Mouse (Mus musculus) heart, adult 2 months (tissue): ENCODE measurements around the gene Lsm4. TPM values are rescaled to one million over a fixed set of nuclear protein-coding genes. Genes with fewer than 3 reads are reported as not detected.

ENCODE experiments used
- DNase-seq, 2 experiments: peaks; one replicate each; pipeline ENCODE4 v3.0.0; 2021
- H3K27ac ChIP-seq: fragments of 200-600 bp; 2 replicates; pipeline ENCODE4 v1.8.1; 2022
- H3K27me3 ChIP-seq: fragments of 200-500 bp; 2 replicates; pipeline ENCODE4 v1.6.1; 2012; ENCODE audit warnings: mild to moderate bottlenecking, low read length, inconsistent platforms, mixed read lengths; ENCODE audit not compliant: control insufficient read depth, insufficient read depth
- H3K36me3 ChIP-seq: fragments of 200-500 bp; 2 replicates; pipeline ENCODE4 v1.6.1; 2012; ENCODE audit warnings: low read length, inconsistent platforms; ENCODE audit not compliant: control insufficient read depth, insufficient read depth
- H3K4me1 ChIP-seq: fragments of 200-500 bp; 2 replicates; pipeline ENCODE4 v1.6.1; 2011; ENCODE audit warnings: low read length; ENCODE audit not compliant: control insufficient read depth, insufficient read depth
- H3K4me3 ChIP-seq: fragments of 200-600 bp; 2 replicates; pipeline ENCODE4 v1.8.1; 2022
- H3K79me2 ChIP-seq: fragments of 200-500 bp; replicated peaks from 2 replicates; pipeline ENCODE4 v1.6.1; 2012; ENCODE audit warnings: mild to moderate bottlenecking, inconsistent platforms, low read length, moderate library complexity, mixed read lengths; ENCODE audit not compliant: control insufficient read depth, insufficient read depth
- H3K9ac ChIP-seq: fragments of 200-500 bp; 2 replicates; pipeline ENCODE4 v1.6.1; 2012; ENCODE audit warnings: low read depth, mild to moderate bottlenecking, control low read depth, inconsistent platforms, low read length, mixed read lengths
- CTCF ChIP-seq: fragments of 200-600 bp; IDR thresholded peaks from 2 replicates; pipeline ENCODE4 v1.8.1; 2022; ENCODE audit warnings: antibody characterized with exemption, mild to moderate bottlenecking, moderate library complexity
- EP300 ChIP-seq: fragments of 200-500 bp; IDR thresholded peaks from 2 replicates; pipeline ENCODE4 v1.6.1; 2011; ENCODE audit warnings: low read depth, low read length, control low read depth; ENCODE audit not compliant: insufficient read depth
- POLR2A ChIP-seq: fragments of 200-500 bp; IDR thresholded peaks from 2 replicates; pipeline ENCODE4 v1.6.1; 2011; ENCODE audit warnings: mild to moderate bottlenecking, low read depth, low read length, control low read depth; ENCODE audit not compliant: insufficient read depth
- WGBS: fragments of 180-500 bp; shearing (Covaris S2); methylation state at CpG from one replicate; pipeline ENCODE4 v1.1.7; 2018; 5-methylcytosine and 5-hydroxymethylcytosine counted together
- intact Hi-C: fragments of 180-260 bp; cut with DNase I; formaldehyde crosslinking; loops from one replicate; pipeline ENCODE4 v1.15.1; 2025
- polyA plus RNA-seq: library from polyadenylated mRNA; depleted of rRNA; stranded (reverse); fragments of >200 nt; gene quantifications from 2 replicates; pipeline ENCODE4 v1.2.3, GENCODE M21; 2012
- total RNA-seq, 2 experiments: library from RNA; stranded (reverse); gene quantifications; 2 replicates each; pipeline ENCODE4 v1.2.3; 2021

The Lsm4 gene
- total and polyA plus RNA-seq, 3 experiments = 56.9 to 68.3 (median 64.2) TPM

DNA sequence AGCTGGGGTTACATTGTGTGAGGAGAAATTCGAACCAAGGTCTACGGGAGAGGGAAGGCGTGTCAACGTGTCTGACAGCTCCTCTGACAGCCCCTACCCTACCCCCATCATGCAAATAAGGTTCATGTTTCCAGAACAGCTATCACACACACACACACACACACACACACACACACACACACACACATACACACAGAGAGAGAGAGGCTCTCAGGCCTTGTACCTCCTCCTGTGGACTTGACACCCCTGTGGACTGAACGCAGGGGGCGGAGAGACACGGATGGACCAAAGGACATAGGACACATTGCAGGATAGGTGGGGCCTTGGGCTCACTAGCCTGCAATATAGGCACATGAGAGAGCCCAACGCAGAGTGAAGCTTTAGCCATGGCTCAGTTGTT is 36.2 kb upstream of the Lsm4 start:
- Histone ChIP-seq H3K9ac (no peak overlapping the region), H3K79me2 (no peaks in the 10 kb centered on the region), H3K4me1 (peaks cover 11% of the 10 kb centered on the region), H3K27ac (no peak overlapping the region), H3K36me3 (no peaks in the 10 kb centered on the region), H3K4me3 (no peak overlapping the region), H3K27me3 (no peaks in the 10 kb centered on the region)
- DNase-seq = no peak
- WGBS = 80% methylated on average over 8 of the region's 8 CpGs
- no peak for TF ChIP-seq CTCF
- TF ChIP-seq POLR2A = no peak
- no peak for TF ChIP-seq EP300
- intact Hi-C loops = no loop called here

DNA sequence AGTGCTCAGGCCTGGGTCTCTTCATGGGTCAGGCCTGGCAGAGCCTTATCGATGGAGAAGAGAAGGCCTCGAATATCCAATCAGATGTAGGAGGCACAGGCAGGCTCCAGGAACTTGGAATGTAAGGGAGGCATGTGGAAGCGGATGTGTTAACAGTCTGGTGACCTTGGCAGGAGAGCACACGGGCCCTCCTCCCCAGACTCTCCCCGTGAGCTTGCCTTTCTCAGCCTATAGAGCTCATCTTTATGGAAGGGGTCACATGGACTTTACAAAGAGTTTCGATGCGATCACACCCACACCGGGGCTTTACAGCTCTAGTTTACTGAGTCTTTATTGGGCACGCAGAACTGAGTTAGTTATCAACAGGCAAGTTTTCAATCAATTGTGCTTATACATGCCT is 34.3 kb upstream of the Lsm4 start:
- Histone ChIP-seq H3K4me3 (no peak overlapping the region), H3K79me2 (no peaks in the 10 kb centered on the region), H3K9ac (no peak overlapping the region), H3K27me3 (no peaks in the 10 kb centered on the region), H3K36me3 (no peaks in the 10 kb centered on the region), H3K27ac (no peak overlapping the region), H3K4me1 (peaks cover 11% of the 10 kb centered on the region)
- DNase-seq = no peak
- 54% methylated on average over 9 of the region's 9 CpGs for WGBS
- TF ChIP-seq POLR2A (no peak), CTCF (no peak), EP300 (no peak)
- intact Hi-C loops = no loop called here

DNA sequence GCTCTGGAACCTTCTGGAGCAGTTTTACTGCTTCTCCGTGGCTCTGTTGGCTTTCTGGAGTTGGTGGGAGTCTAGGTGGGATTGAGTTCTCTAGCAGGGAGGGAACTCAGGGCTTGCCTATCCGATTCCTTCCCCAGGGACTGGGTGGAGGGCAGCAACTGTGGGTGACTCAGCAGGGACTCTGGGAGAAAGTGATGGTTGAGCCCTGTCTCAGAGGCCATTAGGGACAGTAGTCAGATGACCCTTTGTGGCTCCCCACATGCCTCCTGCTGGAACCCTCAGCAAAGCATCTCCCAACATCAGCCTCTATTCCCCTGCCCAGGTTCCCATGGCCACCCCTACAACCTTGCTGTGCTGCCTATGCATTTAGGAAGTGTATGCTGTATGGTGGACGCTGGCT is 30.0 kb upstream of the Lsm4 start:
- Histone ChIP-seq H3K27me3 (no peaks in the 10 kb centered on the region), H3K79me2 (no peaks in the 10 kb centered on the region), H3K4me1 (peaks cover 23% of the 10 kb centered on the region), H3K4me3 (no peak overlapping the region), H3K27ac (no peak overlapping the region), H3K36me3 (no peaks in the 10 kb centered on the region), H3K9ac (no peak overlapping the region)
- WGBS = 56% methylated on average over 3 of the region's 3 CpGs
- DNase-seq = no peak
- intact Hi-C loops = no loop called here
- no peak for TF ChIP-seq EP300
- no peak for TF ChIP-seq CTCF
- TF ChIP-seq POLR2A = no peak

DNA sequence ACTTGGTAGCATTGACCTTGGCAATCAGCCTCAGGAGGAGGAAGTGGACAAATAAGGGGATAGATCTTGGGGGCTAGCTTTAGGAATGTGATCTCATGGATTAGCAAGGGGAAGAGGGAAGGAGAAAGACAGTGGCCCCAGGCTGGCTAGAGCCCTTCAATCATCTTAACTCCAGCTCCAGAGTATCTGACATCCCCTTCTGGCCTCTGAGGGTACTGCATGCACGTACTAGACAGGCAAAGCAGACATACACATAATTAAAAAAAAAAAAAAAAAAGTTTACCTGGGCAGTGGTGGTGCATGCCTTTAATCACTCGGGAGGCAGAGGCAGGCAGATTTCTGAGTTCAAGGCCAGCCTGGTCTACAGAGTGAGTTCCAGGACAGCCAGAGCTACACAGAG is 29.0 kb upstream of the Lsm4 start:
- peaks cover 28% of the 10 kb centered on the region for H3K4me1 ChIP-seq
- WGBS = 96% methylated on average over 2 of the region's 2 CpGs
- intact Hi-C loops = no loop called here
- H3K79me2 ChIP-seq = no peaks in the 10 kb centered on the region
- no peak overlapping the region for H3K9ac ChIP-seq
- H3K27me3 ChIP-seq = no peaks in the 10 kb centered on the region
- no peak overlapping the region for H3K27ac ChIP-seq
- no peak for TF ChIP-seq EP300
- TF ChIP-seq POLR2A = no peak
- peak; percentile 46 for TF ChIP-seq CTCF
- no peak overlapping the region for H3K4me3 ChIP-seq
- no peak for DNase-seq
- no peaks in the 10 kb centered on the region for H3K36me3 ChIP-seq

DNA sequence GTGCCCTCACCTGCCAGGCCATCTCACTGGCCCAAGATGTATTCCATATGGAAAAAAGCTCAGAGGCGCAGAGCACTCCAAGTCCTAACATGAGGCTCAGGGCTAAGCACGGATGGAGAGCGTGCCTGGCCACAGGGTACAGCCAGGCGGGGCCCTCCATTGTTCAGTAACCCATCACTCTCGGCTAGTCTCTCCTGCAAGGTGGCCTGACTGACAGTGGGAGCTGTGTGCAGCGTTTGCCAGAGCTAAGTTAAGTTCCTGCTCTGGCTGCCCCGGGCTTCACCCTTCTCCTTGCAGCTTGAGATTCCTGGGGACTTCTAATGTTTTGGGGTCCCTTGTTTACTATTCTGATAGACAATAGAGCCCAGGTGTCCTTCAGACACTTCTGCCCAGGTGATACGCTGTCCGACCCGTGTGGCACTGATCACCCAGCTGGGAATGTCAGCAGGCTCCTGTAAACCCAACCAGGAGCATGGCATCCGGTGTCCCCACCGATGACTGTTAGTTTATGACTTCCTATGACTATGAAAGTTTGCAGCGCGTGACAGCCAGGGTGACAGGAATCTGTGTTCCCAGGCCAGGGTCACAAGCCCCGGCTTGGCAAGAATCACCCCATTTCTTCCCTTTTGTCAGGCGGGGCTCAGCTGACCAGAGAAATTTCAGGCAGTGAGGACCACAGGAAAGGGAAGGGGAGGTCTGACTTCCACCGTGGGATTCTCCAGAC is 27.4 kb upstream of the Lsm4 start:
- Histone ChIP-seq H3K27ac (peak overlapping the region; percentile 58), H3K79me2 (no peaks in the 10 kb centered on the region), H3K27me3 (no peaks in the 10 kb centered on the region), H3K4me3 (no peak overlapping the region), H3K4me1 (peaks cover 35% of the 10 kb centered on the region), H3K9ac (no peak overlapping the region), H3K36me3 (peaks cover 5% of the 10 kb centered on the region)
- intact Hi-C loops = no loop called here
- peak in 1 of 2 experiments; percentile 60 for DNase-seq
- TF ChIP-seq POLR2A = 0 out of 2 replicates have a peak, but pooled peaks have one; percentile 24
- peak; percentile 64; the same call in 1 of the 2 replicates for TF ChIP-seq EP300
- TF ChIP-seq CTCF = no peak
- WGBS = 30% methylated on average over 17 of the region's 17 CpGs

DNA sequence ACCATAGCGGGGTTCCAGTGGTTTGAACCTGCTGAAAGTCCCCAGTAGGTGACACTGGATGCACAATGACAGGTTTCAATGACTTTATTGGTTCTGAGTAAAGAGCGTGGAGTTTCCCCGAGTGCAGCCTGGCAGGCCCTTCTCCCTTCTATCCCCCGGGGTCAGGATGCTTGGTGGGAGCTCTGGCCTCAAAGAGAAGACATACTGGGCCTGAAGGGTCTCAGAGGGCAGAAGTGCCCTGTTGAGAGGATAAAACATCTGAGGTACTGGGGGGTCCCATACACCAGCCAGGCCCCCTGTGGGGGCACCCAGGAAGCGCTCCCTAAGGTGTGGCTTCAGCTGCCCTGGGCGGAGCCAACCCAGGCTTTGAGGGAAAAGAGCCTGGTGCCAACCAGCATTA is 26.7 kb upstream of the Lsm4 start:
- WGBS = 69% methylated on average over 6 of the region's 6 CpGs
- H3K27me3 ChIP-seq = no peaks in the 10 kb centered on the region
- H3K9ac ChIP-seq = no peak overlapping the region
- peaks cover 35% of the 10 kb centered on the region for H3K4me1 ChIP-seq
- intact Hi-C loops = no loop called here
- TF ChIP-seq EP300 (no peak), POLR2A (no peak), CTCF (no peak)
- DNase-seq = no peak
- peaks cover 5% of the 10 kb centered on the region for H3K36me3 ChIP-seq
- no peaks in the 10 kb centered on the region for H3K79me2 ChIP-seq
- H3K4me3 ChIP-seq = no peak overlapping the region
- H3K27ac ChIP-seq = peak overlapping the region; percentile 58

DNA sequence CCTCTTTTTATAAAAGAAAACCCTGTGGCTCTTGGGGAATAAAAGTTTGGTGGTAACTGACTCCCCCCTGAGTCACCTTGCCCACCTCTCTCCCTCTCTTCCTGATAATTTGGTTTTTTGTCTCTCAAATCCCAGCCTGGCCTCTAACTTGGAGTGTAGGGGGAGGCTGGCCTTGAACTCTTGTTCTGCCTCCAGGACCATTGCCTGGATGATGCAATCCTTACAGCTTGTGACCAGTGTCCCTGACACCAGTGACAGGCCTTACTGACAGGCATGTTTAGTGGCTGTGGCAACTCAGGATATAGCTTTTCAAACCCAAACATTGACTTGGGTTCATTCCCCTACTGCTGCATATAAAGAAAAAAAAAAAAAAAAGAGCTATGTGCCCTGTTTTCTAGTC is 26.3 kb upstream of the Lsm4 start:
- no peaks in the 10 kb centered on the region for H3K27me3 ChIP-seq
- intact Hi-C loops = no loop called here
- H3K4me1 ChIP-seq = peaks cover 35% of the 10 kb centered on the region
- H3K27ac ChIP-seq = peak overlapping the region; percentile 58
- H3K4me3 ChIP-seq = no peak overlapping the region
- H3K9ac ChIP-seq = no peak overlapping the region
- H3K36me3 ChIP-seq = peaks cover 5% of the 10 kb centered on the region
- DNase-seq = no peak
- H3K79me2 ChIP-seq = no peaks in the 10 kb centered on the region
- TF ChIP-seq EP300 (no peak), CTCF (no peak), POLR2A (no peak)
